Mouse (Mus musculus): ENCODE results near the gene Rbfox2.

GRCm38 (mm10) chr15:77275572-77275971 lies 31.2 kb downstream of the Rbfox2 start:
- no peak for TF ChIP-seq CTCF (conservative IDR thresholded peaks at IDR 0.05; ENCODE audit: insufficient read depth, insufficient read length, low read depth, low read length)
- TF ChIP-seq POLR2A (IDR thresholded peaks at IDR 0.05; ENCODE audit: low read depth, low read length) = no peak
